Mouse (Mus musculus) C2C12 (cell line): ENCODE measurements around the gene Rhebl1. TPM values are rescaled to one million over a fixed set of nuclear protein-coding genes. Genes with fewer than 3 reads are reported as not detected.
"Not testable (repeated sequence)": the region's sequence is repeated elsewhere in the genome, so short reads cannot be mapped to it uniquely, and the experiment has no call there.

Source experiments
- H3K27me3 ChIP-seq: one replicate; pipeline ENCODE4 v1.6.1; 2011; ENCODE audit not compliant: control insufficient read depth, insufficient read depth, insufficient read length
- H3K36me3 ChIP-seq: one replicate; pipeline ENCODE4 v1.6.1; 2011; ENCODE audit not compliant: control insufficient read depth, insufficient read depth
- H3K4me3 ChIP-seq: one replicate; pipeline ENCODE4 v1.5.1; 2011; ENCODE audit warnings: mild to moderate bottlenecking, control low read depth; ENCODE audit not compliant: poor library complexity, insufficient read depth, severe bottlenecking
- H3K79me2 ChIP-seq: one replicate; pipeline ENCODE4 v1.6.1; 2011; ENCODE audit not compliant: control insufficient read depth, insufficient read depth
- H3K79me3 ChIP-seq: one replicate; pipeline ENCODE4 v1.6.1; 2011; ENCODE audit warnings: low read depth, control low read depth
- H3ac ChIP-seq: one replicate; pipeline ENCODE3; 2011; ENCODE audit warnings: low read depth; ENCODE audit not compliant: control insufficient read depth, insufficient read length
- CEBPB ChIP-seq: IDR thresholded peaks from one replicate; pipeline ENCODE4 v1.6.1; 2011; ENCODE audit warnings: low read depth, mild to moderate bottlenecking, control low read depth, moderate library complexity
- CTCF ChIP-seq: IDR thresholded peaks from one replicate; pipeline ENCODE4 v1.5.1; 2011; ENCODE audit not compliant: control insufficient read depth, insufficient read depth, insufficient read length
- FOSL1 ChIP-seq: IDR thresholded peaks from one replicate; pipeline ENCODE4 v1.8.0; 2011; ENCODE audit warnings: mild to moderate bottlenecking, low read length; ENCODE audit not compliant: poor library complexity, insufficient read depth, severe bottlenecking
- MAX ChIP-seq: IDR thresholded peaks from one replicate; pipeline ENCODE4 v1.6.1; 2011; ENCODE audit warnings: mild to moderate bottlenecking, control low read depth
- MYOD1 ChIP-seq: IDR thresholded peaks from one replicate; pipeline ENCODE4 v1.6.1; 2011; ENCODE audit warnings: low read depth; ENCODE audit not compliant: control insufficient read depth, insufficient read length
- MYOG ChIP-seq: IDR thresholded peaks from one replicate; pipeline ENCODE4 v1.6.1; 2011; ENCODE audit not compliant: control insufficient read depth, insufficient read length; ENCODE audit errors: extremely low read depth
- USF1 ChIP-seq: IDR thresholded peaks from one replicate; pipeline ENCODE4 v1.6.1; 2011; ENCODE audit warnings: low read depth, mild to moderate bottlenecking, control low read depth, moderate library complexity
- polyA plus RNA-seq: library from polyadenylated mRNA; unstranded; fragments of >200 nt; fragmentation: generic; extraction: Trizol; gene quantifications from one replicate; pipeline ENCODE4 v1.2.1, GENCODE M21; 2012; ENCODE audit warnings: missing spikeins

The Rhebl1 gene
- polyA plus RNA-seq, 1 experiment: 9.7 TPM

DNA sequence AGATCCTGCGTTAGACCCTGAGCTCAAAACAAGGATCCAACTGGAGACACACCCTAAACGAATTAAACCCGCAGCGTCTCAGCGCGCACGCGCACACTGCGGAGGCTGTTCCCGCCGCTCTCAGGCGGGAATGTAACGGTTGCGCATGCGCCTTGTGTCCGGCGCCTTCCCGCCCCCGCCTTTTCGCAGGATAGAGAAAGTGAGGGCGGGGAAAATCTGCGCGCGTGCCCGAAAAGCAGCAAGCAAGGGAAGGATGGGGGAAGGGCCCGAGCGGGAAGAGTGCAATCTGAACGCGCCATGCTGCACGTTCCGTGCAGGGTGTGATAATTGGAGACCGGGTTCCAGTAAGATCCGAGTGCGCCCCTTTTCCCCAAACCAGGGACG is 39.5 kb upstream of the Rhebl1 start:
- H3ac ChIP-seq: peak overlapping the region; percentile 95
- H3K36me3 ChIP-seq: peaks cover 19% of the 10 kb centered on the region
- H3K79me2 ChIP-seq: peaks cover 46% of the 10 kb centered on the region
- no peaks in the 10 kb centered on the region for H3K27me3 ChIP-seq
- H3K4me3 ChIP-seq: peak overlapping the region; percentile 92
- H3K79me3 ChIP-seq: peaks cover 24% of the 10 kb centered on the region
- no peak for TF ChIP-seq MYOD1
- TF ChIP-seq MAX: peak; percentile 84

DNA sequence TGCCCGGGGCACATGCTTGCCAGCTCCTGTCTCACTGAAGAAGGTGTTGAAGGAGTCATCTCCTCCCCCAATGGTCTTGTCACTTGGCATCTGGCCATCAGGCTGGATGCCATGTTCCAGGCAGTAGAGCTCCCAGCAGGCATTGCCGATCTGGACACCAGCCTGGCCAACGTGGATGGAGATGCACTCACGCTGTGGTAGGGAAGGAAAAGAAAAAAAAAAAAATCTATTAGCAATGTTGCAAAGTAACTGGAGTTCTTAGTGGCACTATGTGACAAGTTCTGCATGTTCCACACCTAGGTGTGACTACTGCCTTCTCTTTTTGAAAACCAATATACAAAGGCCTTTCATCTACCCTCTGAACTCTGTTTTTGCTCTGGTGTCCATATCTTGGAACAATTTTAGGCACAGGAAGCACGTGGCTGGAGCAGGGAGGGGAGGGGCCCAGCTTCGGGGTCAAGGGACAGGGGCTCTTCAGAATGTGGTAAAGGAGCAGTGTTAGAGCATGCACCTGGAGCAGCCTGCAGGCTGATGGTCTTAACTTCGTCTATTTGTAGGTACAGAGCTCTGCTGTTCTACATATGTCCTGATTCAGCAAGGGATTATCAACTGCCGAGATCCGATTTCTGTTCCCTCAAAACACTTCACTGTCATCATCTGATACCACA is 38.8 kb upstream of the Rhebl1 start:
- TF ChIP-seq USF1: peak; percentile 55
- TF ChIP-seq MAX: peak; percentile 88
- Histone ChIP-seq H3K79me2 (peaks cover 46% of the 10 kb centered on the region), H3K36me3 (peaks cover 19% of the 10 kb centered on the region), H3ac (peak overlapping the region; percentile 95), H3K4me3 (peak overlapping the region; percentile 92), H3K79me3 (peaks cover 24% of the 10 kb centered on the region)
- not testable (repeated sequence) for H3K27me3 ChIP-seq

DNA sequence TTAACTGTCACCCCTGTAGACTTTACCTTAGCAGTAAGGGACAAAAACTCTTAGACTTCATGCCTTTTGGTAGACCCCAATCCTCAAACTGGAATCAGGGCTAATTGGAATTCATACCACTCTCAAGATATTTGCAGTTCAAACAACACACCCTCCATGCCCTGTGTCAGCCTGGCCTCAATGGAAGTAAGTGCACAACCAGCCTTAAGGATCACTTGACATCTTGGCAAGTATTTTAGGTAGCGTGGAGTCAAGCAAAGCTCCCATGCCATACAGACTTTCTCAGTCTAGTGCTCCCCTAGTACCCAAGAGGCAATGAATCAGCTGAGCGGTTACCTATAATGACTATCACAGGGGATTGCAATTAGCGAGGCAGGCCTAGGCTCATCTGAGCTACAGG is 36.7 kb upstream of the Rhebl1 start:
- Histone ChIP-seq H3K4me3 (no peak overlapping the region), H3K27me3 (no peaks in the 10 kb centered on the region)

DNA sequence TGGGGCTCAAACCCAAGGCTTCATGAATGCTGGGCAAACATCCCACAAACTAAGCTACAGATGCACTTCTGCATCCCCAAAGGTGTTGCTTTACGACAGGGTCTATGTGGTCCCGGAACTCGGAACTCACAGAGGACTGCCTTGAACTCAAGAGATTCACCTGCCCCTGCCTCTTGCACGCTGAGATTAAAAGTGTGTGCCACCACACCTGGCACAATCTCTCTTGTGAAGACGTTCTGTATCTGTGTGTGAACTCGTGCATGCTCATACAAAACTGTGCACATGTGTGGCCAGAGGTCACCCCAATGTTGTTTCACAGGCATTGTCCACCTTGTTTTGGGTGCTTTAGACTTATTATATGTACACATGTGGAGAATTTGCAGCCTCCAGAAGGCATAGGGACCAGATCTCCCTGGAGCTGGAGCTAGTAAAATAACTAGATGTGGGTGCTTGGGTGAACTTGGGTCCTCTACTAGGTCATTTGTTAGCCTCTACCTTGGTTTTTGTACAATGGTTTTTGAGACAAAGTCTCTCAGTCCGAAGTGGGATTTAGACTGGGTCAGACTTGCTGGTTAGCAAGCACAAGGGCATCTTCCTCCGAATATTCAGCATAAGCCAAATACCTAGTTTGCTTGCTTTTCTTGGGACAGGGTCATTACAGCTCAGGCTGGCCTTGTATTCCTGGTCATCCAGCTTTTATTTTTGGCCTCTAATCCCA is 35.8 kb upstream of the Rhebl1 start:
- H3K27me3 ChIP-seq: no peaks in the 10 kb centered on the region
- H3ac ChIP-seq: no peak overlapping the region
- peaks cover 19% of the 10 kb centered on the region for H3K36me3 ChIP-seq
- TF ChIP-seq MAX (peak; percentile 5), MYOG (no peak), FOSL1 (no peak)
- H3K79me3 ChIP-seq: peaks cover 24% of the 10 kb centered on the region
- peaks cover 46% of the 10 kb centered on the region for H3K79me2 ChIP-seq
- H3K4me3 ChIP-seq: no peak overlapping the region

More for the DNA sequence above, 36.7 kb upstream of the Rhebl1 start:
- no peak for TF ChIP-seq MAX
- TF ChIP-seq MYOD1: no peak
- TF ChIP-seq MYOG: no peak
- no peak for TF ChIP-seq USF1
- no peak for TF ChIP-seq FOSL1
- TF ChIP-seq CEBPB: no peak
- TF ChIP-seq CTCF: no peak
- peaks cover 46% of the 10 kb centered on the region for H3K79me2 ChIP-seq
- H3K79me3 ChIP-seq: peaks cover 24% of the 10 kb centered on the region
- H3ac ChIP-seq: peak overlapping the region; percentile 0
- peaks cover 19% of the 10 kb centered on the region for H3K36me3 ChIP-seq

DNA sequence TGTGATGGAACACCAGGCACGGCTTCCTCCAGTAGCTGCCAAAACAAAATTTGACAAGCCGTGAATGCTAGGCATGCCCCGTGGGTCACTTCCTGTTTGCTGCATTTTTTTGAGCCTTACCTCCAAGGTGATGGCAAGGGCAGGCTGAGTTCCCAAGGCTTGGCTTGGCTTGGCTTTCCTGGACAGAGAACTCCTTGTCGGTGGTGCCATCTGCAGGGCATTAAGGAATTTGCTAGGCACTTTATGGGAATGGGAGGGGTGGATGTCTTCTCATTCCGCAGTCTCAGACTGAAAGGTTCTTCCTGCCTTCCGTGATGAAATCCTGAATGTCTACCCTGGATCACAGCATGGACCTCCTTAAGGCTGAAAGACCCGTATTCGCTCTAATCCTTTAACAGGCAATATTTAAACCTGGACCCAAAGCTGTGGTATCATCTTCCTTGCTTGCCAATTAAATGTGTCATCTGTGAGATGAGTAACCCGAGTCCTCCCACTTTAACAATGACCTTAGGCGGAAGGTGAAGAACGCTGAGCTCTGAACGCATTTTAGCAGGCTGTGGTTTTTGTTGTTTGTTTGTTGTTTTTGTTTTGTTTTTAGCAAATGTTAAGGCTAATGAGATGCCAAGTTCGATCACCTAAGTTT is 34.4 kb upstream of the Rhebl1 start:
- TF ChIP-seq CEBPB (peak; percentile 19), USF1 (no peak), CTCF (peak; percentile 68)
- no peaks in the 10 kb centered on the region for H3K27me3 ChIP-seq
- H3K4me3 ChIP-seq: no peak overlapping the region
- peaks cover 31% of the 10 kb centered on the region for H3K79me2 ChIP-seq
- peaks cover 15% of the 10 kb centered on the region for H3K79me3 ChIP-seq
- peaks cover 19% of the 10 kb centered on the region for H3K36me3 ChIP-seq
- H3ac ChIP-seq: no peak overlapping the region

DNA sequence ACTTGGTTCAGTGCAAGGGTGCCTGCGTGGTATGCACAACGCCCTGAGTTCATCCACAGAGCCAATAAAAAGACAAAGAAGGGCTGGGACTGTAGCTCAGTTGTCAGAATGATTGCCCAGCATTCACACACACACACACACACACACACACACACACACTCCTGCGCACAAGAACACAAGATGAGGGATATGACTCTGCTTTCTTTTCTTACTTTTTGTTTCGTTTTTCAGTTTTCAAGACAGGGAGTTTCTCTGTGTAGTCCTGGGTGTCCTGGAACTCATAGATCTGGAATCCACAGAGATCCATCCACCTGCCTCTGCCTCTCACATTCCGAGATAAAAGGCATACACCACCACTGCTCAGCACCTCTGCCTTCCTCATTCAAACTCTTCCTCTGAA is 33.2 kb upstream of the Rhebl1 start:
- peaks cover 7% of the 10 kb centered on the region for H3K79me3 ChIP-seq
- no peak for TF ChIP-seq MYOG
- no peak for TF ChIP-seq USF1
- TF ChIP-seq MAX: no peak
- no peak for TF ChIP-seq MYOD1
- no peak for TF ChIP-seq CTCF
- no peak for TF ChIP-seq FOSL1
- no peak for TF ChIP-seq CEBPB
- no peaks in the 10 kb centered on the region for H3K27me3 ChIP-seq
- H3K79me2 ChIP-seq: peaks cover 20% of the 10 kb centered on the region
- peaks cover 11% of the 10 kb centered on the region for H3K36me3 ChIP-seq
- H3ac ChIP-seq: no peak overlapping the region
- H3K4me3 ChIP-seq: no peak overlapping the region
